Mouse (Mus musculus): ENCODE data around the gene Ccnt1.

GRCm38 (mm10) chr15:98569216-98569615 lies 1.5 kb downstream of the Ccnt1 start:
- TF ChIP-seq CTCF (IDR thresholded peaks at IDR 0.05; ENCODE audit: low read depth, low read length) = no peak
- TF ChIP-seq POLR2A (IDR thresholded peaks at IDR 0.05; ENCODE audit: extremely low read depth, insufficient read depth, low read length) = no peak
